Mouse (Mus musculus) 416B (cell line): Measurements from ENCODE around the gene Fads3.

Experiments used
- DNase-seq: peaks from one replicate; pipeline ENCODE4 v3.0.0; 2011; ENCODE audit warnings: low read depth

Gene Fads3

GRCm38 (mm10) chr19:10070186-10070980 lies 29.0 kb downstream of the Fads3 start:
- DNase-seq = no peak

GRCm38 (mm10) chr19:10071166-10071565 lies 29.8 kb downstream of the Fads3 start:
- DNase-seq = no peak

DNA sequence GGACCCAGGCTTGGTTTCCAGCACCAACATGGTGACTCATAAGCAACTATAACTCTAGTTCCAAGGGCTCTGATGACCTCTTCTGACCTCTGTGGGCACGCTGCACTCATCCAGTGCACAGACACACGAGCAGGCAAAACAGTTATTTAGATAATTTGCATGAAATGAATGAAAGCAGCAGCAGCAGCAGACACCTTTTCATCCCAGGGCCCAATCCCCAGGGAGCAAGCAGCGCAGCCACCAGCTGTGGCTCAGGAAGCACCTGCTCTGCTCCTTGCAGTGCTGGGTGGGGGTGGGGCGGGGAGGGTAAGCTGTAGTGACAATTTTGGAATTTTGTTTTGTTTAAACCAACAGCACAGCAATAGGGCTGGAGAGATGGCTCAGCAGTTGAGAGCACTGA lies 30.5 kb downstream of the Fads3 start:
- peak; percentile 42 for DNase-seq

DNA sequence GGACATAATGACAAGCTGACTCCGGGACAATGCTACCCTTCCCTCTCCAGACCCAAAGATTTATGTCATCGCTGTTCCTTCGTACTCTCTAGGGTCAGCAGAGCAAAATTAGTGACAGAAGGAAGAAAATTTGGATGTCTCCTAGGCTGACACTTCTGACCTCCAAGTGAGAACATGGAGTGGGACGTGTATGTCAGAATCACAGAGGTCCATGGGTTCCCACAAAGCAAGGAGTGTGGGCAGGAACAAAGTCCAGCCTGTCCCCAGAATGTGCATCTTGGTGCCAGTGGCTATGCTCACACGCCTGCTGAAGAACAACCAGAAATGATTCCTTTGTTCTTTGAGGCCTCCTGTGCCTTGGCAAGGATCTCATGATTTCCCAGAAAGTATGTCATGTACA lies 31.8 kb downstream of the Fads3 start:
- DNase-seq = no peak

- DNase-seq = no peak
Observed at GRCm38 (mm10) chr19:10078392-10078791, 37.0 kb downstream of the Fads3 start.

DNA sequence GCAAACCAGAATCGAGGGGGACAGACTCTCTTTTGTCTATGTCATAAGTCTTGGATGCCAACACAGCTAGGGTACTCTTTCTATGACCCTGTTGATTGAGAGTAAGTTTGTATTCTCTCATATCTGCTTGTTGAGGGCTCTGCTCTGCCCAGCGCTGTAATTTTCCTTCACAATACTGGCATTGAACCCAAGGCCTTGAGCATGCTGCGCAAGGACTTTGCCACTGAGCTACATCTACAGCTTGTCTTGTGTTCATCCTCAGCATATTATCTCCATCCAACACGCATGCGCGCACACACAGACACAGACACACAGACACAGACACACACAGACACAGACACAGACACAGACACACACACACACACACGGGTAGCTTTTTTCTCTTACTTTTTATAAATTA lies 39.0 kb downstream of the Fads3 start:
- DNase-seq = no peak

DNA sequence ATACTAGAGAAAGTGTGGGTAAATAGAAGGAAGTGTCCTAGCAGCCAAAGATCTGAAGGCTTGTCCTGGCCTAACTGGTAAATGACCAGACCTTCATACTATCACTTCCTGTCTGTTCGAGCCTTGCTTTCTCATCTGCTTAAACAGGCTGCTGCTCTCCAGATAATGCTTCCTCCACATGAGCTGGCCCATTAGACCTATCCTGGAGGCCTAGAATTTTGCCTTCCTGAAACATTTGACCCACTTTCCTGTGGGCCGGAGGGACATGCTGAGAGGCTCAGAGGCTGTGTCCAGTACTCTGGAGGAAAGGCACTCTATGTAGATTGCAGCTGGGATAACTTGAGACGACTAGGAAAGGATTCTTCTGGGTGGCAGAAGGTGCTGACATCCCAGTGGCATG lies 40.7 kb downstream of the Fads3 start:
- no peak for DNase-seq

DNA sequence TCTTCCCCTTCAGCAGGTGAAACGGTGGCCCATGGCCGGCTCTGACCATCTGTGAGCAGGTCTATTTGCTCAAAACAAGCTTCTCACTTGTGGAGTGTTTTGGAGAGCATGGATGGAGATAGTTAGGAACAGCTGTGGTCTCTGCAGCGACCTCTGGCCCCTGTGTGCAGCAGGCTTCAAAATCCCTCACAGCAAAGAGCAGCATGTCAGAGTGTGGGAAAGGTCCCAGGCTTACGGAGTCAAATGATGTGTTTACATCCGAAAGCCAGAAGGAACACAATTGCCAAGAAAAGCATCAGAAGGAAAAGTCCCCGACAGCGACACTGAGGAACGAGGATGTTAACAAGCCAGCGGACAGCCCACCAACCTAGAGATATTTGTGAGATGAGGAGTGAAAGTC lies 44.1 kb downstream of the Fads3 start:
- DNase-seq = no peak

DNA sequence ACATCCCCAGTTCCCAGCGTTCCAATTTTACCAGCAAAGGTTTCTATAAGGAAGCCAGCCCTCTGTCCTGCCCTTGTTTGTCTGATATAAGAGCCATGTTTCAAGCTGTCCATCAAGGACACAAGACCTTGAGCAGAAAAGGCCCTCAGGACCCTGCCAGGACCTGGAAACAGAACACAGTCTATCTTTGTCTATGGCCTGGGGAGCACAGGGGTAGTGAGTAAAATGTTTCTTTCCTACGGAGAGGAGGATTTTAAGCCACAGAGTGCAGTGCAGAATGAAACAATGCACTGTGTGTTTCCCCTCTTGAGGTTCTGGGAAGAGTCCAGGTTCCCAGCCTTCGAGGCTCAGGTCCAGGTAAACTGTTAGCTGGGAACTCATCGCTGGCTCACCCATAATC lies 45.6 kb downstream of the Fads3 start:
- DNase-seq = no peak

GRCm38 (mm10) chr19:10093829-10094228 lies 52.5 kb downstream of the Fads3 start:
- DNase-seq = no peak

GRCm38 (mm10) chr19:10094695-10095094 lies 53.3 kb downstream of the Fads3 start:
- DNase-seq = no peak

- DNase-seq = no peak
Observed at GRCm38 (mm10) chr19:10096371-10096876, 55.1 kb downstream of the Fads3 start.

- DNase-seq = no peak
Observed at GRCm38 (mm10) chr19:10097826-10098225, 56.5 kb downstream of the Fads3 start.

- DNase-seq = peak; percentile 83
Observed at GRCm38 (mm10) chr19:10100631-10101071, 59.3 kb downstream of the Fads3 start.

GRCm38 (mm10) chr19:10101341-10102053 lies 60.1 kb downstream of the Fads3 start, which contains the start of gene Fads2:
TSS of gene Fads2 (minus strand) at chr19:10101746.
- peak; percentile 96 for DNase-seq

GRCm38 (mm10) chr19:10102054-10102700 lies 60.8 kb downstream of the Fads3 start:
- DNase-seq = no peak

DNA sequence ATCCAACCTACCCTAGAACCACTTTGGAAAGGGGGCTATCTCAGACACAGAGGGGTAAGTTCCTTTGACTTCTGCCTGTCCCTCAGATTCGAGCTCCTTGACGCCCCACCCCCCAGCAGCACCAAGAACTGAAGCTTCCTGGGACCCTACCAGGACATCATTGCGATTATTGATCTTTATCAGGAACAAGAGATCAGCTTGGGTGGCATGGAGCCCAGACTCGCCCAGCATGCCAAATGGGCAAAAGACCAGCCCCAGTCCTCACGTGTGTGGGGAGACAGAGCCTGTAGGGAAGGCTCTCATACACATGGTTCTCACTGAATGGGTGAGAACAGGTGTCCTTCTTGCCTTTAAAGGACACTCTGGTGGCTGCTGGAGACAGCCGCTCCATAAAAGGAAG lies 62.9 kb downstream of the Fads3 start:
- no peak for DNase-seq

DNA sequence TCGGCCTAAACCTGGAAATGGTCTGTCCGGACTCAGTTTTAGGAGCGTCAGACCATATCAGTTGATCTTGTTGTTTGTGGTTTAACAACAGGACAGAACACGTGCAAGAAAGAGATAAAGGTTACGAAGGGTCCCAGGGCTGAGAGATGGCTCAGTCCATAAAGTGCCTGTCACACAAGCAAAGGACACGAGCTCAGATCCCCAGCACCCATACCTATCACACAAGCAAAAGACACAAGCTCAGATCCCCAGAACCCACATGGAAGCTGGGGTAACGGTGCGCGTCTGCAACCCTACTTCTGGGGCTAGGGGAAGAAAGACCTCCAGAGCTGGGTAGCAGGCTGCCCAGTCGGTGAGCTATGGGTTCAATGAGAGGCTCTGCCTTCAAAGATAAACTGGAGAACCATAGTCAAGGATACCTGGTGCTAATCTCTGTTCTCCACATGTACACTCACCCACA lies 63.7 kb downstream of the Fads3 start:
- peak; percentile 87 for DNase-seq

DNA sequence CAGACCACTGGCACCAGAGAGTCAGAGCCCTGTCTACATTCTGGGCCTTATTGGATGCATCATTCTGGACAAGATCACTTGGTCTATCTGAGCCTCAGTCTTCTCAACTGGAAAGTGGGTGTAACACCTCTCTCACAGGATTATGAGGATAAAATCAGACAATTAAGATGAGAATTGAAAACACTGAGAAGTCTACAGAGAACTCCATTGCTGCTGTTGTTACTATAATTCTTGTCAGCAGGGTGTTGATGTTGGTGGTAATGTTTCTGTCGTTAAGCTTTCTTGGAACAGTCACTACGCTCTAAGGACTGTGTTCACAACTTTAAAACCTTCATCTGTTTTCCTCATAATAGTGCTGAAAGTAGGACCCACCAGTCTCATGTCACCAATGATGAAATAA lies 65.3 kb downstream of the Fads3 start:
- DNase-seq = no peak

DNA sequence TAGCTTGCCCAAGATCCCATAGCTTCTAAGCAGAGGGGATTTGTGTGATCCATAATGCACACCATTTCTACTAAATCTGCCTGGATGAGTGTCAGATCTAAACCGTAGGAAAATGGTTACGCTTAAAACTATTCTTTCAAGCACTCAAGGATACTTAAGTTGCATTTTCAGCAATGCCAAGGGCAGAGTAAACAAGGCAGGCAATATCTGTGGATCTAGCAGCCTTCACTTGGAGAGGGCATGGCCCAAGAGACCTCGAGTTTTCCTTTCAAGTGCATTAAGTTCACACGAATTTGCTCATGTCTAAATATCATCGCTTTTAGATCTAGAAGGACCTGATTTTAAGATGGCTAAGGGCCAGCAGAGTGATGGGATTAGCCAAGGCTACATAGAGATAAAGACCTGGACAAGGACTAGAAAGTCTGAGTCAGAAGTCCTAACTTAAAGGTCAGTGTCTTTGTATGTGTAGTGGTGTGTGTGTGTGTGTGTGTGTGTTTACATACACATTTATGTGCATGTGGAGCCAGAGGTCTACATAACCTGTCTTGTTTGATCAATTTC lies 65.8 kb downstream of the Fads3 start:
- DNase-seq = no peak

DNA sequence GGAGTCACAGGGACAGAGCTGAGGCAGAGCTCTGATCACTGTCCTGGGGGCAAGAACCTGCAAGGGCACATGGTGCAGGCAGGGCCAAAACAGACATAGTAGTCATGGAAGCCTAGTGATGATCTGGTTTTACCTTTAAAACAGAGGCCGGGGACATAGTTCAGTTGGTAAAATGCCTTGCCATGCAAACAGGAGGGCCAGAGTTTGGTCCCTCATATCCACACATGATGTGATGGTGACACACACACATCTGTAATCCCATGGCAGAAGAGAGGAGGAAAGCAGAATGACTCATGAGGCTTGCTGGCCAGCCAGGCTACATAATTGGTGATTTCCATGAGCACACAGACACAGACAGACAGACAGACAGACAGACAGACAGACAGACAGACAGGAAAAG lies 66.8 kb downstream of the Fads3 start:
- DNase-seq = peak; percentile 57

DNA sequence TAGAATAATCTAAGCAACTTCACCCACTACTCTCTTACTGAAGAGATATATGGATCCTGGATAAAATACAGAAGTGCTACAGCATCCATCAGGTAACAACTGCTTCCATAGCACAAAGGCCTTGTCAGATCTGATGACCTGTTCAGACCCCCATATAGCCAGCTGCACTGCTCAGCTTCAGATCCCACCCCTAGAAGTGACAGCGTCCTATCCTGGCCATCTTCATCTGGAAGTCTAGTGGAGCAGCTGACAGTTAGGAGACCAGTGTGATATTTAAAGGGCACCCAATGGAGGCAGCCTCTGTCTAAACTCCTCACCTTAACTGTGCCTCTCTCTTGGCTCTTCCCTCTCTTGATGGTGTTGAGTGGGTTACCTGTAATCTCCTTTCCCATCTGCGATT lies 67.3 kb downstream of the Fads3 start:
- DNase-seq = no peak
